Mouse (Mus musculus) myocyte (in vitro differentiated cells): ENCODE measurements around the gene Cfi.

Experiments used
- POLR2A ChIP-seq: IDR thresholded peaks from one replicate; pipeline ENCODE4 v1.6.1; 2011; ENCODE audit warnings: low read depth, mild to moderate bottlenecking, control low read depth, moderate library complexity; ENCODE audit not compliant: insufficient read length
- USF1 ChIP-seq: IDR thresholded peaks from one replicate; pipeline ENCODE4 v1.6.1; 2011; ENCODE audit warnings: low read depth, mild to moderate bottlenecking, control low read depth, moderate library complexity

DNA sequence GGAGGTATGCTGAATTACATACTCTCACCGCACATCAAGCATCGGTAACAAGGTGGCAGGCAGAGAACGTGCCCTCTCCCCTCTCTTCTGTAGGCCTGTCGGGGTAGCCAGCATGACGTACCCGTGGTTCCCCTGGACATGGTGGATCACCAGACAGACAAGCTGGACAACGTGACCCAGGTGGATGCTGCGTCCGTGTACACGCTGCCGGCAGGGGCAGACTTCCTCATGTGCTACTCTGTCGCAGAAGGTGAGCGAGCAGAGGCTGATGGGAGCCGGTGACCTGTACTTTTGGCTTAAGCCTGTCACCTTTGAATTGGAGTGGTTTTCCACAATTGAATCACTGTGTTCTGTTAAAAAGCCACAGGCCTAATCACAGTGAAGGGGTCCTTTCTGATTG, 76.3 kb downstream of the Cfi start:
- TF ChIP-seq USF1 (no peak), POLR2A (no peak)
